Mouse (Mus musculus): ENCODE measurements around the gene Wasl.

- TF ChIP-seq CEBPB (IDR thresholded peaks at IDR 0.05; ENCODE audit: insufficient read depth, poor library complexity, severe bottlenecking) (no peak), POLR2AphosphoS2 (IDR thresholded peaks at IDR 0.05; ENCODE audit: insufficient read length, low read depth) (no peak), POLR2A (IDR thresholded peaks at IDR 0.05; ENCODE audit: insufficient read length, low read depth) (no peak), MAX (IDR thresholded peaks at IDR 0.05; ENCODE audit: low read depth) (no peak), REST (IDR thresholded peaks at IDR 0.05; ENCODE audit: insufficient read depth, insufficient read length) (no peak), USF1 (IDR thresholded peaks at IDR 0.05; ENCODE audit: low read depth) (no peak), E2F4 (IDR thresholded peaks at IDR 0.05; ENCODE audit: insufficient read depth) (no peak), MYOG (IDR thresholded peaks at IDR 0.05; ENCODE audit: control insufficient read depth in 1 of 3, insufficient read depth in 1 of 3, insufficient read length in 2 of 3, low read depth in 2 of 3) (no peak), TCF12 (IDR thresholded peaks at IDR 0.05; ENCODE audit: insufficient read depth, poor library complexity, severe bottlenecking) (no peak), TCF3 (IDR thresholded peaks at IDR 0.05; ENCODE audit: insufficient read length, low read depth) (no peak), MYOD1 (IDR thresholded peaks at IDR 0.05; ENCODE audit: control insufficient read depth in 1 of 3, insufficient read length in 2 of 3, low read depth in 2 of 3) (no peak)
Measured at GRCm38 (mm10) chr6:24602351-24602750, 62.5 kb downstream of the Wasl start.
